Mouse (Mus musculus) small intestine, adult 2 months (tissue): ENCODE data around the gene Prkag1.

ENCODE experiments used
- CTCF ChIP-seq: fragments of 200-500 bp; IDR thresholded peaks from 2 replicates; pipeline ENCODE4 v1.5.1; 2012; ENCODE audit warnings: low read depth, mild to moderate bottlenecking, control low read depth, inconsistent platforms, low read length, moderate library complexity, mixed read lengths; ENCODE audit not compliant: insufficient replicate concordance, insufficient read length; ENCODE audit errors: extremely low read depth
- POLR2A ChIP-seq: fragments of 200-500 bp; IDR thresholded peaks from 2 replicates; pipeline ENCODE4 v1.6.1; 2012; ENCODE audit warnings: low read depth, mild to moderate bottlenecking, control low read depth, inconsistent platforms, low read length, moderate library complexity

- TF ChIP-seq POLR2A (no peak), CTCF (no peak)
These were observed 8.6 kb upstream of the Prkag1 start for GRCm38 (mm10) chr15:98839671-98840585.
